ENCODE assay signal across 13 mouse cellular contexts in the genomic region with DNA sequence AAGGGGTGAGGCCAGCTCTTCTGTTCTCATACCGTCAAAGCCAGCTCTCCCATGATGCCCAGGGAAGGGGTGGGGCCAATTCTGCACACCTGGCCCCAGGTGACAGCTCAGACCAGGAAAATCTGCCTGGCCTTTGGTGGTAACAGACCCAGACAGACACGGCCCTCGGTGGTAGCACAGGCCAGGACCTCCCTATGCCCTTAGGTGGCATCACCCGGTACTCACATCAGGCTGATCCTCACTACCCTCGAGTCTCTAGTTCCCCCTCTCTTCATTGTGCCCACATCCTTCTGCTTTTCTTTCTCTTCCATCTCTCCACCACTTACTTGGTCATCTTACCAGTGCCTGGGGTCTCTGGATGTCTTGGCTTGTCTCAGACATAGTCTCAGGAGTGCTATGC.
"Had no signal": no experiment of that assay in that cellular context is flagged by ENCODE, and none has a peak within 500 bp of the region (broad histone marks: within the 10 kb centered on the region; RNA-seq: fewer than 3 reads in every experiment).

No protein-coding gene starts in this region.

- ATAC-seq: midbrain, embryonic 16.5 days had no signal

- H3K27ac ChIP-seq: liver, embryonic 14.5 days; neural tube, embryonic 12.5 days had no signal

- H3K4me2 ChIP-seq: lung, embryonic 14.5 days; midbrain, embryonic 11.5 days; neural tube, embryonic 12.5 days had no signal

- DNase-seq: lung, adult 18-20 months; lung, embryonic 14.5 days; lung, postnatal 10 days; lung, postnatal 4 days; right cerebral cortex, postnatal 14 days; thymus, adult 18-20 months; thymus, postnatal 14 days; thymus, postnatal 36 days had no signal

- H3K4me3 ChIP-seq: megakaryocyte, embryonic 14.5 days; neural tube, embryonic 12.5 days had no signal

- H3K36me3 ChIP-seq: neural tube, embryonic 12.5 days had no signal

- H3K9me3 ChIP-seq: megakaryocyte, embryonic 14.5 days; neural tube, embryonic 12.5 days had no signal

- H3K4me1 ChIP-seq: neural tube, embryonic 12.5 days had no signal

- H3K27me3 ChIP-seq: megakaryocyte, embryonic 14.5 days; neural tube, embryonic 12.5 days had no signal

- H3K9ac ChIP-seq: liver, embryonic 14.5 days; lung, embryonic 14.5 days; neural tube, embryonic 12.5 days had no signal
